Mouse (Mus musculus): ENCODE results near the gene Krt13.

DNA sequence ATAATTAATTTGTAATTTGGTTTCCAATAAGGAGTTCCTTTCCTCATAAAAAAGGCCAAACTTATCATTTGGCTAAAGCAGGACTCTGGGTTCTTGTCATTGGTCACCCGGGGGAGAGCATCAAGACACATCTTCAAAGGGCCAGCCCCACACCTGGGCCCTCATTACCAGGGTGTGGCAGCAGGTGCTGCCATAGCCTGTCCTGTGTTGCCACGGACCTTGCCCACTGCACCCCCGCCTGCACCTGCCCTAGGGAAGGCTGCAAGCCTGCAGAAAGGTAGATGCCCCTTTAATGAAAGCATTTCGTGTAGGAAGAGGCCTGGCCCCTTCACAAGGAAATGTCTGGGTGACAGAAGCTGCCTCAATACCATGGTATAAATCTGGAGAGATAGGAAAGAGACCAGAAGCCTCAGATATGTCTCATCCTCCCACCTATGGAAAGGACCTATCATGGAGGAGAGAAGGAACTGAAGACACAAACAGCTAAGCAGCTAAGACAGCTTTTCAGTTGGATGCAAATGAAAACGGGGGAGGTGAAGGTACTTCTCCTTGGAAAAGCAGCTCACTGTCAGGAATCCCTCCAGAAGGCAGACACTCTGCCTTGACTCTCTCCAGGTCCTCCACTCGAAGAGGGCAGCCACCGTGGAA lies 32.9 kb downstream of the Krt13 start:
- TF ChIP-seq CTCF (conservative IDR thresholded peaks at IDR 0.05; ENCODE audit: low read length) (no peak), NANOG (IDR thresholded peaks at IDR 0.05; ENCODE audit: borderline replicate concordance, low read length) (no peak), POU5F1 (IDR thresholded peaks at IDR 0.05; ENCODE audit: borderline replicate concordance, low read length) (no peak)

All from E14TG2a.4 (cell line).